Mouse (Mus musculus): ENCODE data around the gene Nisch. TPM values are rescaled to one million over a fixed set of nuclear protein-coding genes. Genes with fewer than 3 reads are reported as not detected.

The Nisch gene
- polyA plus RNA-seq, 1 experiment = 160 TPM

- no peaks in the 10 kb centered on the region for H3K27me3 ChIP-seq (ENCODE audit: control insufficient read depth, insufficient read depth, insufficient read length)
- no peak for TF ChIP-seq USF1 (IDR thresholded peaks at IDR 0.05; ENCODE audit: low read depth)
- TF ChIP-seq CTCF (IDR thresholded peaks at IDR 0.05; ENCODE audit: control insufficient read depth, insufficient read depth, insufficient read length) = no peak
- no peak for TF ChIP-seq MAX (IDR thresholded peaks at IDR 0.05)
- no peak for TF ChIP-seq CEBPB (IDR thresholded peaks at IDR 0.05; ENCODE audit: low read depth)
- TF ChIP-seq FOSL1 (IDR thresholded peaks at IDR 0.05; ENCODE audit: insufficient read depth, low read length, poor library complexity, severe bottlenecking) = no peak
- TF ChIP-seq MYOG (IDR thresholded peaks at IDR 0.05; ENCODE audit: control insufficient read depth, extremely low read depth, insufficient read length) = no peak
- H3K36me3 ChIP-seq (ENCODE audit: control insufficient read depth, insufficient read depth) = peaks cover 58% of the 10 kb centered on the region
These were observed 44.9 kb downstream of the Nisch start for GRCm38 (mm10) chr14:31171821-31172220.

DNA sequence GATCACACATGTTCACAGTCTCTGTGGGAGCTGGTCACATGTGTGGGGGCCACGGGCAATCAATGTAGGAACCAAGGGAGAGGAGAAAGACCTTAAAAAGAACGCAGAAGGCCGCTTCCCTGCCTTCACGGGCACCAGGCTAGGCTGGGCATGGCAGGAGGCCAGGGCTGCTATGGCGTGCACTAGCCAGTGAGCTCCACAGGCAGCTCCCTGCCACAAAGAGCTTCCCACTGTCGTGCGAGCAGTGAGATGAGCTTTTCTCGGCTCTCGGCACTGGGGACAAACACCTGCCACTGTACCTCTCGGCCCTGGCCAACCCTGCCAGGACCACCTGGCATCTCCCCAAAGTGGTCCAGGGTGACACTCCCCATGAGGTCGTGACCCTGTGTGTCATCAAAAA, 45.4 kb downstream of the Nisch start:
- Histone ChIP-seq H3K79me3 (ENCODE audit: low read depth) (no peaks in the 10 kb centered on the region), H3K27me3 (ENCODE audit: control insufficient read depth, insufficient read depth, insufficient read length) (no peaks in the 10 kb centered on the region), H3ac (ENCODE audit: control insufficient read depth, insufficient read length, low read depth) (no peak overlapping the region), H3K36me3 (ENCODE audit: control insufficient read depth, insufficient read depth) (peaks cover 54% of the 10 kb centered on the region), H3K4me3 (ENCODE audit: insufficient read depth, poor library complexity, severe bottlenecking) (no peak overlapping the region), H3K79me2 (ENCODE audit: control insufficient read depth, insufficient read depth) (peaks cover 6% of the 10 kb centered on the region)
- TF ChIP-seq FOSL1 (IDR thresholded peaks at IDR 0.05; ENCODE audit: insufficient read depth, low read length, poor library complexity, severe bottlenecking) (no peak), MAX (IDR thresholded peaks at IDR 0.05) (no peak), USF1 (IDR thresholded peaks at IDR 0.05; ENCODE audit: low read depth) (no peak), CTCF (IDR thresholded peaks at IDR 0.05; ENCODE audit: control insufficient read depth, insufficient read depth, insufficient read length) (no peak), MYOD1 (IDR thresholded peaks at IDR 0.05; ENCODE audit: control insufficient read depth, insufficient read length, low read depth) (no peak), CEBPB (IDR thresholded peaks at IDR 0.05; ENCODE audit: low read depth) (no peak), MYOG (IDR thresholded peaks at IDR 0.05; ENCODE audit: control insufficient read depth, extremely low read depth, insufficient read length) (no peak)

More at GRCm38 (mm10) chr14:31171821-31172220, 44.9 kb downstream of the Nisch start:
- Histone ChIP-seq H3K4me3 (ENCODE audit: insufficient read depth, poor library complexity, severe bottlenecking) (no peak overlapping the region), H3K79me2 (ENCODE audit: control insufficient read depth, insufficient read depth) (peaks cover 6% of the 10 kb centered on the region), H3ac (ENCODE audit: control insufficient read depth, insufficient read length, low read depth) (no peak overlapping the region), H3K79me3 (ENCODE audit: low read depth) (no peaks in the 10 kb centered on the region)

DNA sequence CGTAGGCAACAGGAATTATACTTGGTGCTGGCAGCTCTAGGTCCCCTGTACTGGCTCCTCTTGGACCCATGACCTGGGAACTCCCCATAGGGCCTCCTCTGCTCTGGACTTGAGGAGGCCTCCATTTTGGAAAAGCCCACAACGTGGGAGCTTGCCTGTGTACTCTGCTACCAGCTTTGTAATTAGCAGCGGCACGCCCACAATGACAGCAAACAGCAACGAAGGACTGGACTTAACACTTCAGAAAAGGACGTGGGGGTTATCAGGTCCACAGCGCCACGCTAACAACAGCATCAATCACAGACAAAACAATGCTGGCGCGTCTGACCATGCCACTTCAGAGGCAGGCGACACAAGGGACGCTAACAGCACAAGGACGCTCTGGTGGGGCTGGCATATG, 45.8 kb downstream of the Nisch start:
- no peak overlapping the region for H3ac ChIP-seq (ENCODE audit: control insufficient read depth, insufficient read length, low read depth)
- H3K79me3 ChIP-seq (ENCODE audit: low read depth) = no peaks in the 10 kb centered on the region
- no peak overlapping the region for H3K4me3 ChIP-seq (ENCODE audit: insufficient read depth, poor library complexity, severe bottlenecking)
- H3K27me3 ChIP-seq (ENCODE audit: control insufficient read depth, insufficient read depth, insufficient read length) = no peaks in the 10 kb centered on the region
- peaks cover 50% of the 10 kb centered on the region for H3K36me3 ChIP-seq (ENCODE audit: control insufficient read depth, insufficient read depth)
- H3K79me2 ChIP-seq (ENCODE audit: control insufficient read depth, insufficient read depth) = peaks cover 6% of the 10 kb centered on the region
- TF ChIP-seq CTCF (IDR thresholded peaks at IDR 0.05; ENCODE audit: control insufficient read depth, insufficient read depth, insufficient read length) (no peak), USF1 (IDR thresholded peaks at IDR 0.05; ENCODE audit: low read depth) (no peak), CEBPB (IDR thresholded peaks at IDR 0.05; ENCODE audit: low read depth) (no peak), MYOD1 (IDR thresholded peaks at IDR 0.05; ENCODE audit: control insufficient read depth, insufficient read length, low read depth) (no peak), MAX (IDR thresholded peaks at IDR 0.05) (no peak), FOSL1 (IDR thresholded peaks at IDR 0.05; ENCODE audit: insufficient read depth, low read length, poor library complexity, severe bottlenecking) (no peak), MYOG (IDR thresholded peaks at IDR 0.05; ENCODE audit: control insufficient read depth, extremely low read depth, insufficient read length) (no peak)

GRCm38 (mm10) chr14:31169508-31169907, 47.2 kb downstream of the Nisch start:
- no peaks in the 10 kb centered on the region for H3K79me2 ChIP-seq (ENCODE audit: control insufficient read depth, insufficient read depth)
- no peaks in the 10 kb centered on the region for H3K27me3 ChIP-seq (ENCODE audit: control insufficient read depth, insufficient read depth, insufficient read length)
- TF ChIP-seq MYOD1 (IDR thresholded peaks at IDR 0.05; ENCODE audit: control insufficient read depth, insufficient read length, low read depth) (no peak), USF1 (IDR thresholded peaks at IDR 0.05; ENCODE audit: low read depth) (no peak), CTCF (IDR thresholded peaks at IDR 0.05; ENCODE audit: control insufficient read depth, insufficient read depth, insufficient read length) (no peak), CEBPB (IDR thresholded peaks at IDR 0.05; ENCODE audit: low read depth) (no peak), MYOG (IDR thresholded peaks at IDR 0.05; ENCODE audit: control insufficient read depth, extremely low read depth, insufficient read length) (no peak), FOSL1 (IDR thresholded peaks at IDR 0.05; ENCODE audit: insufficient read depth, low read length, poor library complexity, severe bottlenecking) (no peak), MAX (IDR thresholded peaks at IDR 0.05) (no peak)
- H3K36me3 ChIP-seq (ENCODE audit: control insufficient read depth, insufficient read depth) = peaks cover 37% of the 10 kb centered on the region
- H3ac ChIP-seq (ENCODE audit: control insufficient read depth, insufficient read length, low read depth) = no peak overlapping the region
- no peaks in the 10 kb centered on the region for H3K79me3 ChIP-seq (ENCODE audit: low read depth)
- H3K4me3 ChIP-seq (ENCODE audit: insufficient read depth, poor library complexity, severe bottlenecking) = no peak overlapping the region

GRCm38 (mm10) chr14:31168425-31168824, 48.3 kb downstream of the Nisch start, which contains the start of gene Stab1:
Gene Stab1 (minus strand): TSS chr14:31168641.
- TF ChIP-seq CTCF (IDR thresholded peaks at IDR 0.05; ENCODE audit: control insufficient read depth, insufficient read depth, insufficient read length) (no peak), MAX (IDR thresholded peaks at IDR 0.05) (no peak), CEBPB (IDR thresholded peaks at IDR 0.05; ENCODE audit: low read depth) (no peak), USF1 (IDR thresholded peaks at IDR 0.05; ENCODE audit: low read depth) (no peak), FOSL1 (IDR thresholded peaks at IDR 0.05; ENCODE audit: insufficient read depth, low read length, poor library complexity, severe bottlenecking) (no peak), MYOG (IDR thresholded peaks at IDR 0.05; ENCODE audit: control insufficient read depth, extremely low read depth, insufficient read length) (no peak), MYOD1 (IDR thresholded peaks at IDR 0.05; ENCODE audit: control insufficient read depth, insufficient read length, low read depth) (no peak)

DNA sequence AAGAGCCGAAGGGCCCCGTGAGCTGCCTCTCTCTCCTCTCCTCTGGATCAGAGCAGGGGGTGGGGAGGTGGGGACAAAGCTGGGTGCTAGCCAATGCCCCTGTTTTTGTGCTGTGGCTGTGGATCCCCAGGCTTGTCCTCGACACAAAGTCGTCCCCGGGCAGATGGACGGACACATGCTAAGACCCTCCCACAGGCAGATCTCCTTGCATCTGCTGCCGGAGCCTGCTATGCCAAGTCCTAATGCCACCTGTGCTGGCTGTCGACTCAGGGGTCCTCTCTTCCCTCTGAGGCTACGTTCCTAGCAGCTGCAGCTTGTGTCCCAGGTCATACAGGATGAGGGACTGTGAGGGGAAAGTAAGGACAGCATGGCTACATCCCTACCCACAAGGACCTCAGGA, 49.9 kb downstream of the Nisch start:
- TF ChIP-seq CEBPB (IDR thresholded peaks at IDR 0.05; ENCODE audit: low read depth) (no peak), FOSL1 (IDR thresholded peaks at IDR 0.05; ENCODE audit: insufficient read depth, low read length, poor library complexity, severe bottlenecking) (no peak), USF1 (IDR thresholded peaks at IDR 0.05; ENCODE audit: low read depth) (no peak), MYOG (IDR thresholded peaks at IDR 0.05; ENCODE audit: control insufficient read depth, extremely low read depth, insufficient read length) (no peak), CTCF (IDR thresholded peaks at IDR 0.05; ENCODE audit: control insufficient read depth, insufficient read depth, insufficient read length) (no peak), MYOD1 (IDR thresholded peaks at IDR 0.05; ENCODE audit: control insufficient read depth, insufficient read length, low read depth) (no peak), MAX (IDR thresholded peaks at IDR 0.05) (no peak)
- Histone ChIP-seq H3ac (ENCODE audit: control insufficient read depth, insufficient read length, low read depth) (no peak overlapping the region), H3K36me3 (ENCODE audit: control insufficient read depth, insufficient read depth) (peaks cover 13% of the 10 kb centered on the region), H3K79me3 (ENCODE audit: low read depth) (no peaks in the 10 kb centered on the region), H3K79me2 (ENCODE audit: control insufficient read depth, insufficient read depth) (no peaks in the 10 kb centered on the region), H3K4me3 (ENCODE audit: insufficient read depth, poor library complexity, severe bottlenecking) (no peak overlapping the region), H3K27me3 (ENCODE audit: control insufficient read depth, insufficient read depth, insufficient read length) (no peaks in the 10 kb centered on the region)

More at GRCm38 (mm10) chr14:31168425-31168824, 48.3 kb downstream of the Nisch start, which contains the start of gene Stab1:
- Histone ChIP-seq H3K79me2 (ENCODE audit: control insufficient read depth, insufficient read depth) (no peaks in the 10 kb centered on the region), H3K79me3 (ENCODE audit: low read depth) (no peaks in the 10 kb centered on the region), H3ac (ENCODE audit: control insufficient read depth, insufficient read length, low read depth) (no peak within 1 kb of the TSS), H3K4me3 (ENCODE audit: insufficient read depth, poor library complexity, severe bottlenecking) (no peak within 1 kb of the TSS), H3K27me3 (ENCODE audit: control insufficient read depth, insufficient read depth, insufficient read length) (no peaks in the 10 kb centered on the region), H3K36me3 (ENCODE audit: control insufficient read depth, insufficient read depth) (peaks cover 29% of the 10 kb centered on the region)
